Mouse (Mus musculus) activated CD4-positive, CD25-positive, alpha-beta regulatory T cell, adult 9 weeks (primary cell): ENCODE measurements around the gene Gm45208. TPM values are rescaled to one million over a fixed set of nuclear protein-coding genes. Genes with fewer than 3 reads are reported as not detected.

Experiments
- polyA plus RNA-seq: library from polyadenylated mRNA; unstranded; fragments of 100-300 nt; shearing (Covaris generic); gene quantifications from one replicate; pipeline ENCODE4 v1.2.1, GENCODE M21; 2017

Gm45208 gene
- not detected for polyA plus RNA-seq

GRCm38 (mm10) chrX:7721514-7722281 lies at the start of gene Gm45208:
Gm45208 (plus strand) TSS chrX:7722245.

GRCm38 (mm10) chrX:7680864-7681263 lies 41.2 kb upstream of the Gm45208 start, which contains the start of gene Magix:
Magix (minus strand) TSS chrX:7681251.

DNA sequence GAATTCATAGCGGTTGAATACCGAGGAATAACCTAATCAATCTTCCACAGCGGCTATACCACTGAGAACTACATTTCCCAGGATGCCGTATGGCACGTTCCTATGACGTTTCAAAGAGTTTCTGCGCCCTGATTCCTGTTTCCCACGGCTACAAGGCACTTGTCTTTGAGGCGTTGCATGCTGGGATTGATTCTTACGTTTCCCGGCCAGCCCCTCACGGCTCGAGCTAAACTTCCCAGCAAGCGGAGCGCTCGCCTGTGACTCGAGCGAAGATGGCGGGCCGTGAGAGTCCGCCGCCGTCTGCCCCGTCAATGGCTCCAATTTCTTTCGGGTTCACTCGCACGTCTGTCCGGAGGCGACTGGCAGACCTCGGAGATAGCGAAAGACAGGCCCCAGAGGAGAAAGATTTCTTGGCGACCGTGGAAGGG lies 25.1 kb upstream of the Gm45208 start, which contains the start of gene Gpkow:
Gene Gpkow (plus strand): TSS at position 178 of the 428 bp plus-strand sequence.

GRCm38 (mm10) chrX:7714135-7714899 lies 7.7 kb upstream of the Gm45208 start, which contains the start of gene Wdr45:
Wdr45 (plus strand) TSS chrX:7714333.

DNA sequence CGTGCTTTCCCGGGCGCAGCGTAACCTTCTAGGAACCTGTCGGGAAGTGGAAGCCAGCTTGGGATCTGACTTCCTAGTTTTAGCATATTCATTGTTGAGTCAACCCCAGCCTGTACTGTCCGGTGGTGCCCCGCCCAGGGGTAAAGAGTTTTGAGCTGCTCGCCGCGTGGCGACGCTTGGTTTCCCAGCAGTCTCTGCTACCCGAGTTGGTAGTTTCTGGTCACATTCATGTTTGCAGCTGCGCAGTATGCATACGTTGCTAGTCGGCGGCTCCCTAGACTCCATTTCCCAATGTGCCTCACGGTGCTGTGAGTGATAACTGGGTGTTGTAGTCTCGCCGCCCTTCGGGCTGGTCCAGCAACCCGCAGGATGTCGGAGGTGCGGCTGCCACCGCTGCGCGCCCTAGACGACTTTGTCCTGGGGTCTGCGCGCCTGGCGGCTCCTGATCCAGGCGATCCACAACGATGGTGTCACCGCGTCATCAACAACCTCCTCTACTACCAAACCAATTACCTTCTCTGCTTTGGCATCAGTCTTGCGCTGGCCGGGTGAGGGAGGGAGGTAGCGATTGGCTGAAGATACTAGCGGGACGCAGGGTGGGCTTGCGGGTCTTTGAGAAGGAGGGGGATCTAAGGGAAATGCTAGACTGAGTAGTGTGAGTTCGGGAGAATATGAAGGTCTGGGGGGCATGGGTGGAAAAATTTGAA lies 6.3 kb downstream of the Gm45208 start, which contains the start of gene Praf2:
Gene Praf2 (plus strand): TSS at position 225 of the 707 bp plus-strand sequence.

GRCm38 (mm10) chrX:7750432-7751116 lies 28.5 kb downstream of the Gm45208 start, which contains the start of gene Ccdc120:
Ccdc120 (minus strand) TSS chrX:7750905.

GRCm38 (mm10) chrX:7762137-7762920 lies 40.3 kb downstream of the Gm45208 start, which contains the start of gene Tfe3:
Tfe3 (plus strand) TSS chrX:7762560.

Other genes starting within 250 kb of the Gm45208 start
- gene Foxp3, start 148.6 kb upstream of the Gm45208 start, polyA plus RNA-seq: 118 TPM
- gene Ppp1r3f, start 148.0 kb upstream of the Gm45208 start, polyA plus RNA-seq: 7.1 TPM
- gene Ccdc22, start 116.7 kb upstream of the Gm45208 start, polyA plus RNA-seq: 23.9 TPM
- not detected for gene Cacna1f, start 115.2 kb upstream of the Gm45208 start, polyA plus RNA-seq
- 19.6 TPM for gene Syp, start 83.8 kb upstream of the Gm45208 start, polyA plus RNA-seq
- gene Prickle3, start 65.0 kb upstream of the Gm45208 start, polyA plus RNA-seq: 35.1 TPM
- gene Plp2, start 50.9 kb upstream of the Gm45208 start, polyA plus RNA-seq: 130 TPM
- gene Magix, start 41.0 kb upstream of the Gm45208 start, polyA plus RNA-seq: not detected
- gene Gpkow, start 25.1 kb upstream of the Gm45208 start, polyA plus RNA-seq: 69.0 TPM
- gene Wdr45, start 7.9 kb upstream of the Gm45208 start, polyA plus RNA-seq: 85.0 TPM
- gene Praf2, start 6.2 kb downstream of the Gm45208 start, polyA plus RNA-seq: 35.0 TPM
- gene Ccdc120, start 28.7 kb downstream of the Gm45208 start, polyA plus RNA-seq: 0.70 TPM
- 47.9 TPM for gene Tfe3, start 40.3 kb downstream of the Gm45208 start, polyA plus RNA-seq
- gene Gripap1, start 67.5 kb downstream of the Gm45208 start, polyA plus RNA-seq: 112 TPM
- gene Kcnd1, start 100.0 kb downstream of the Gm45208 start, polyA plus RNA-seq: 1.1 TPM
- gene Otud5, start 119.1 kb downstream of the Gm45208 start, polyA plus RNA-seq: 16.6 TPM
- gene Pim2, start 156.0 kb downstream of the Gm45208 start, polyA plus RNA-seq: 75.3 TPM
- gene Slc35a2, start 161.8 kb downstream of the Gm45208 start, polyA plus RNA-seq: 41.7 TPM
- 155 TPM for gene Pqbp1, start 177.0 kb downstream of the Gm45208 start, polyA plus RNA-seq
- gene Timm17b, start 177.1 kb downstream of the Gm45208 start, polyA plus RNA-seq: 154 TPM
- not detected for gene Gm10491, start 185.6 kb downstream of the Gm45208 start, polyA plus RNA-seq
- not detected for gene Gm10490, start 187.3 kb downstream of the Gm45208 start, polyA plus RNA-seq
- gene Pcsk1n, start 197.6 kb downstream of the Gm45208 start, polyA plus RNA-seq: not detected
- gene Eras, start 206.4 kb downstream of the Gm45208 start, polyA plus RNA-seq: not detected
- 21.6 TPM for gene Hdac6, start 225.6 kb downstream of the Gm45208 start, polyA plus RNA-seq